8 mouse cellular contexts compared by ENCODE assay signal in genomic region chr17:28769875-28770421, GRCm38 (mm10). TPM values are rescaled to one million over a fixed set of nuclear protein-coding genes. Genes with fewer than 3 reads are reported as not detected.
DNase-seq lines count a peak whose midpoint lies in the region; ATAC-seq and TF ChIP-seq lines count a peak whose summit lies in the region.

No protein-coding gene starts in this region.

- H3K4me1 ChIP-seq in bone marrow macrophage, adult 2 months (ENCODE audit: control insufficient read depth, insufficient read depth, low read length), result 0 out of 2 replicates have a peak, but pooled peaks cover 3% of the 10 kb centered on the region
- peaks cover 5% of the 10 kb centered on the region; the same call in 1 of the 2 replicates for H3K4me1 ChIP-seq in forebrain, postnatal 0 days (ENCODE audit: insufficient read depth)

- no peaks in the 10 kb centered on the region for H3K9me3 ChIP-seq in forebrain, postnatal 0 days (ENCODE audit: low read length)

- WGBS in forebrain, postnatal 0 days, result 5% methylated on average over 24 of the region's 24 CpGs

- H3K36me3 ChIP-seq in forebrain, postnatal 0 days (ENCODE audit: insufficient read depth), result no peaks in the 10 kb centered on the region

- no peak for TF ChIP-seq CTCF in bone marrow macrophage, adult 2 months (IDR thresholded peaks at IDR 0.05; ENCODE audit: low read depth, low read length)
- no peak for TF ChIP-seq CTCF in forebrain, postnatal 0 days (IDR thresholded peaks at IDR 0.05; ENCODE audit: low read depth)

- H3K4me3 ChIP-seq in bone marrow macrophage, adult 2 months (ENCODE audit: insufficient read depth, low read length), result peak overlapping the region; percentile 47
- peak overlapping the region; percentile 33 for H3K4me3 ChIP-seq in forebrain, postnatal 0 days (ENCODE audit: low read depth, low read length)

- peak; percentile 29 for DNase-seq in gastrocnemius, postnatal 10 days
- DNase-seq in gastrocnemius, adult 18-20 months (ENCODE audit: low spot score), result no peak
- peak; percentile 16 for DNase-seq in forebrain, postnatal 0 days
- DNase-seq in kidney, postnatal 10 days, result peak; percentile 45
- peak; percentile 39 for DNase-seq in urinary bladder, postnatal 25 days (ENCODE audit: low spot score)
- no peak for DNase-seq in layer of hippocampus, adult 11-12 months (ENCODE audit: low spot score)

- no peak overlapping the region for H3K9ac ChIP-seq in forebrain, postnatal 0 days

- H3K27ac ChIP-seq in bone marrow macrophage, adult 2 months (ENCODE audit: insufficient read depth, low read depth, low read length), result no peak overlapping the region
- no peak overlapping the region for H3K27ac ChIP-seq in forebrain, postnatal 0 days (ENCODE audit: low read depth, low read length)

- TF ChIP-seq POLR2A in bone marrow macrophage, adult 2 months (IDR thresholded peaks at IDR 0.05; ENCODE audit: borderline replicate concordance, low read depth, low read length), result no peak

- no peak for ATAC-seq in forebrain, postnatal 0 days
- ATAC-seq in megakaryocyte progenitor cell, adult 5-6 weeks (replicated peaks; ENCODE audit: poor library complexity), result peak; percentile 40

- H3K4me2 ChIP-seq in forebrain, postnatal 0 days (ENCODE audit: low read depth), result peak overlapping the region; percentile 58

- peaks cover 26% of the 10 kb centered on the region for H3K27me3 ChIP-seq in forebrain, postnatal 0 days (ENCODE audit: insufficient read depth, low read length)

RNA-seq across cellular contexts. Expression of gene Mapk13, which starts 0.9 kb away (rescaled TPM):
- under 1 TPM; 0.90 to 0.92 TPM for total RNA-seq in gastrocnemius, postnatal 10 days (2021)
- total RNA-seq in gastrocnemius, adult 18-20 months (2021), result under 1 TPM in 1 of 2 experiments, not detected in 1; 0.31 TPM
- polyA plus RNA-seq in bone marrow macrophage, adult 2 months (2012; ENCODE audit: insufficient read depth, insufficient read length, missing spikeins), result 0.27 TPM in 1 of 2 replicates, not detected in the other
- 0.14 and 0.38 TPM in 2 replicates for total RNA-seq in forebrain, postnatal 0 days (2014; rRNA removed)
- 0.53 and 1.0 TPM in 2 replicates for polyA plus RNA-seq in forebrain, postnatal 0 days (2015; fragmentation: Nextera tagmentation; extraction: Ambion mirVana)
- total RNA-seq in megakaryocyte progenitor cell, adult 5-6 weeks (2015), result 1.3 and 2.2 TPM in 2 replicates
- total RNA-seq in megakaryocyte progenitor cell, adult 5-6 weeks (2017), result 1.1 and 4.8 TPM in 2 replicates

RNA-seq across cellular contexts. Expression of gene Brpf3, which starts 30.9 kb away (rescaled TPM):
- total RNA-seq in gastrocnemius, postnatal 10 days (2021), result 10 to 100 TPM; 14.9 to 18.1 TPM
- 10 to 100 TPM; 15.2 to 15.6 TPM for total RNA-seq in gastrocnemius, adult 18-20 months (2021)
- 29.1 and 34.3 TPM in 2 replicates for polyA plus RNA-seq in bone marrow macrophage, adult 2 months (2012; ENCODE audit: insufficient read depth, insufficient read length, missing spikeins)
- 8.9 and 13.0 TPM in 2 replicates for total RNA-seq in forebrain, postnatal 0 days (2014; rRNA removed)
- polyA plus RNA-seq in forebrain, postnatal 0 days (2015; fragmentation: Nextera tagmentation; extraction: Ambion mirVana), result 2.2 and 4.1 TPM in 2 replicates
- total RNA-seq in megakaryocyte progenitor cell, adult 5-6 weeks (2015), result 29.5 and 29.9 TPM in 2 replicates
- total RNA-seq in megakaryocyte progenitor cell, adult 5-6 weeks (2017), result 3.4 and 3.9 TPM in 2 replicates

RNA-seq across cellular contexts. Expression of gene AC170998.1, which starts 44.1 kb away (rescaled TPM):
- under 1 TPM in 1 of 2 experiments, not detected in 1; 0.93 TPM for total RNA-seq in gastrocnemius, postnatal 10 days (2021)
- under 1 TPM in 1 of 2 experiments, not detected in 1; 0.66 TPM for total RNA-seq in gastrocnemius, adult 18-20 months (2021)
- 4.0 and 11.4 TPM in 2 replicates for polyA plus RNA-seq in bone marrow macrophage, adult 2 months (2012; ENCODE audit: insufficient read depth, insufficient read length, missing spikeins)
- total RNA-seq in forebrain, postnatal 0 days (2014; rRNA removed), result 1.2 and 5.6 TPM in 2 replicates
- polyA plus RNA-seq in forebrain, postnatal 0 days (2015; fragmentation: Nextera tagmentation; extraction: Ambion mirVana), result 1.7 TPM in 1 of 2 replicates, not detected in the other
- total RNA-seq in megakaryocyte progenitor cell, adult 5-6 weeks (2015), result 4.3 and 6.5 TPM in 2 replicates
- total RNA-seq in megakaryocyte progenitor cell, adult 5-6 weeks (2017), result 1.1 and 5.1 TPM in 2 replicates

Comparison
In these comparisons a context has a peak if more than half of its experiments do, and no peak if none do; other contexts are left out.
1. DNase-seq: peak in gastrocnemius, postnatal 10 days (single experiment), forebrain, postnatal 0 days (single experiment), kidney, postnatal 10 days (single experiment) and urinary bladder, postnatal 25 days (single experiment); none in gastrocnemius, adult 18-20 months (single experiment) and layer of hippocampus, adult 11-12 months (single experiment).